Mouse (Mus musculus) cortical plate, adult 2 months (tissue): ENCODE measurements around the gene Dyrk3.
"Not testable (repeated sequence)": the region's sequence is repeated elsewhere in the genome, so short reads cannot be mapped to it uniquely, and the experiment has no call there.

Experiments used
- CTCF ChIP-seq: fragments of 200-500 bp; IDR thresholded peaks from 2 replicates; pipeline ENCODE4 v1.5.1; 2011; ENCODE audit warnings: mild to moderate bottlenecking, control low read depth, low read length; ENCODE audit not compliant: insufficient read depth; ENCODE audit errors: extremely low read depth
- POLR2A ChIP-seq: fragments of 200-500 bp; IDR thresholded peaks from 2 replicates; pipeline ENCODE4 v1.6.1; 2011; ENCODE audit warnings: mild to moderate bottlenecking, low read length, control low read depth; ENCODE audit not compliant: insufficient read depth; ENCODE audit errors: extremely low read depth

DNA sequence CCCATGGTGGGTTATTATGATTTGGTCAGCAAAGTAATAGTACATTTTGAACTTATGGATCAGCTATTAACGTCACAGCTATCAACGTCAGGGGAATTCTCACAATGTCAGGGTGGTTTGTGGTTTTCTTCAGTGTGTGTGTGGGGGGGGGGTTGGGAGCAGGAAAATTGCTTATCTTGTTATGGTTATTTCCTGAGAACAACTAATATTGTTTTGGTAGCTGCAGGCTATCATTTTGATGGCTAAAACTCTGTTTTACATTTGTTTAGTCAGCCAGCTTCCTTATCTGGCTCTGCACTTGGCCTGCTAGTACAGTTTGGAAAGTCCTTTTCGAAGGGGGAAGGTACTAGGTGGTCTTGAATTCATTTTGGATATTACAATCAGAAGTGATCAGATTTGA is 7.1 kb upstream of the Dyrk3 start:
- TF ChIP-seq CTCF, POLR2A: not testable (repeated sequence)
